Mouse (Mus musculus): Measurements from ENCODE around the gene Cenpt.

DNA sequence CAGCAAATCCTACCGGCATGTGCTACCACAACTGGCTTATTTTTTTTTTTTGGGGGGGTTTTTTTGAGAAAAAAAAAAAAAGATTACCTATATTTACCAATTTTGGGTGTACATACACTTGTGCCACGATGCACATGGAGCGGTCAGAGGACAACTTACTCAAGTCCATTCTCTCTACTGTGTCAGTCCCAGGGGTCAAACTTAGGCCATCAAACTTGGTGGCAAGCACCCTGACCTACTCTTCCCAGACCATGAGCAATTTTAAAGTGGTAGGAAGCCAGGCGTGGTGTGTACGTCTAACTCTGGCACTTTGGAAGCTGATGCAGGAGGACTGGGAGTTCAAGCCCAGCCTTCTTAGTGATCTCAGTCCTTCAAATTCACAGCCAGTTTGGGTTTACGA is 39.8 kb downstream of the Cenpt start:
- no peak for TF ChIP-seq CTCF (IDR thresholded peaks at IDR 0.05; ENCODE audit: borderline replicate concordance, insufficient read depth, low read depth, low read length)
- TF ChIP-seq POLR2A (IDR thresholded peaks at IDR 0.05; ENCODE audit: borderline replicate concordance, insufficient read depth, low read length), result no peak

All from cerebellum, adult 2 months (tissue).